8 mouse cellular contexts compared by ENCODE assay signal in the genomic region with DNA sequence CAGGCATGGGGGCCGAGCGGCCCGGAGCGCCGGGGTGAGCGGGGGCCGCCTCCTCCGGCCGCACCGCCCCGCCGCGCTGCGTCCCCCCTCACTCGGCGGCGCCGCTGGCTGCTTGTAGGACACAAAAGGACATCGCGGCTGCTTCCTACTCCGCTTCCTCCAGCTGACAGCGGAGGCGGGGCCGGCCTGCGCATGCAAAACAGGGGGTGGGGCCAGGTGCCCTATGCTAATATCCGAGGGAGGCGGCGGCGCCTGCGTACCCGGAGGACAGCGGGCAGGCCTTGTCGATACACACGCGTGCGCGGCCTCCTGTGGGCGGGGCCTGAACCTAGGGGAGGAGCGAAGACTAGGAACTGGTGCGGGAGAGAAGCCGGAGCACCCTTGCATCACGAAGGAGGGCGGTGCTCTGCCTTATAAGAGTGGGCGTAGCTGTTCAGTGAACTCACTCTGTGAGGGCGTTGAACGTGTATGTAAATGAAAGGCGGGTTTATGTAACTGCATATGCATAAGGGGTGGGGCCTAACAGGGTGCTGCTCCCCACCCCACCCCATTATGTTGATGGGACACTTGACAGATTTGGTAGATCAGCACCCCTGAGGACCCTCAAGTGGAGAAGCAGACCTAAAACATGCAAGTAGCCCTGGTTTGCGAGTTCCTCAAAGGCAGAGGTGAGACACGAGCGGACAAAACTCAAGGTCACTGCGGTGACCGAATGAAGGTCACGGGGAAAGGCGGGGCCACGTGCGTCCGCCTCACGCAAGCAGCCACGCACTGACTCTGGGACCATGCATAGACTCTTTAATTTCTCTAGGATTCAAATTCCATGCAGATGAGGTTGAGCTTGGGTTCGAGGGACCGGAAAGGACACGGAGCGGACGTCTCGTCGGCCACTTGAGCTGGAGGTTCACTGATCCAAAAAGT. TPM values are rescaled to one million over a fixed set of nuclear protein-coding genes. Genes with fewer than 3 reads are reported as not detected.
DNase-seq lines count a peak whose midpoint lies in the region; ATAC-seq and TF ChIP-seq lines count a peak whose summit lies in the region.

A gene (minus strand): TSS at position 167 of the 921 bp plus-strand sequence.

- H3K9ac ChIP-seq in heart, embryonic 11.5 days (ENCODE audit: low read depth, low read length): peak within 1 kb of the TSS; percentile 87
- H3K9ac ChIP-seq in kidney, embryonic 16.5 days (replicated peaks; ENCODE audit: low read length): peak within 1 kb of the TSS; percentile 85
- H3K9ac ChIP-seq in liver, adult 2 months (ENCODE audit: low read depth, low read length): peak within 1 kb of the TSS; percentile 74

- peak; percentile 100 for DNase-seq in brain, embryonic 14.5 days (ENCODE audit: low read depth)
- peak; percentile 99 for DNase-seq in liver, adult 2 months (ENCODE audit: extremely low read depth, low read depth, low spot score)
- DNase-seq in splenic B cell, adult 2 months (ENCODE audit: low read depth, low spot score): peak; percentile 100

- peaks cover 52% of the 10 kb centered on the region for H3K4me1 ChIP-seq in erythroblast, embryonic 14.5 days (ENCODE audit: control insufficient read depth)
- peaks cover 26% of the 10 kb centered on the region for H3K4me1 ChIP-seq in heart, embryonic 11.5 days (ENCODE audit: control insufficient read depth, insufficient read depth, low read length)
- peaks cover 30% of the 10 kb centered on the region for H3K4me1 ChIP-seq in kidney, embryonic 16.5 days (ENCODE audit: insufficient read depth, low read length)
- peaks cover 36% of the 10 kb centered on the region for H3K4me1 ChIP-seq in liver, adult 2 months (ENCODE audit: control insufficient read depth, insufficient read depth, low read length)

- H3K27me3 ChIP-seq in C2C12 (ENCODE audit: control insufficient read depth, insufficient read depth, insufficient read length) (peaks cover under 1% of the 10 kb centered on the region), myocyte (ENCODE audit: control insufficient read depth, insufficient read depth, insufficient read length) (no peaks in the 10 kb centered on the region)
- peaks cover 42% of the 10 kb centered on the region for H3K27me3 ChIP-seq in erythroblast, embryonic 14.5 days (ENCODE audit: control insufficient read depth)
- peaks cover 34% of the 10 kb centered on the region for H3K27me3 ChIP-seq in heart, embryonic 11.5 days (ENCODE audit: control insufficient read depth, insufficient read depth, low read length)
- H3K27me3 ChIP-seq in kidney, embryonic 16.5 days (ENCODE audit: insufficient read depth, low read length): peaks cover 34% of the 10 kb centered on the region
- H3K27me3 ChIP-seq in liver, adult 2 months (ENCODE audit: control insufficient read depth, insufficient read depth, low read length): no peaks in the 10 kb centered on the region
- H3K27me3 ChIP-seq in splenic B cell, adult 2 months (ENCODE audit: control insufficient read depth, insufficient read depth, low read length, poor library complexity, severe bottlenecking): no peaks in the 10 kb centered on the region; the same call in 1 of the 2 replicates

- H3K9me3 ChIP-seq in erythroblast, embryonic 14.5 days (ENCODE audit: control insufficient read depth, low read length): peaks cover 10% of the 10 kb centered on the region
- H3K9me3 ChIP-seq in heart, embryonic 11.5 days (replicated peaks; ENCODE audit: control insufficient read depth, low read length): no peaks in the 10 kb centered on the region
- H3K9me3 ChIP-seq in kidney, embryonic 16.5 days (ENCODE audit: low read length): no peaks in the 10 kb centered on the region

- peak within 1 kb of the TSS; percentile 88 for H3K27ac ChIP-seq in heart, embryonic 11.5 days (ENCODE audit: low read depth, low read length)
- peak within 1 kb of the TSS; percentile 90 for H3K27ac ChIP-seq in kidney, embryonic 16.5 days (ENCODE audit: low read length)
- H3K27ac ChIP-seq in liver, adult 2 months (replicated peaks; ENCODE audit: insufficient read depth, low read depth, low read length): peak within 1 kb of the TSS; percentile 84

- H3ac ChIP-seq in C2C12 (ENCODE audit: control insufficient read depth, insufficient read length, low read depth): peak within 1 kb of the TSS; percentile 88
- peak within 1 kb of the TSS; percentile 78 for H3ac ChIP-seq in myocyte (ENCODE audit: control insufficient read depth, insufficient read length)

- no peak for TF ChIP-seq CTCF in C2C12 (IDR thresholded peaks at IDR 0.05; ENCODE audit: control insufficient read depth, insufficient read depth, insufficient read length)
- no peak for TF ChIP-seq CTCF in brain, embryonic 14.5 days (IDR thresholded peaks at IDR 0.05; ENCODE audit: borderline replicate concordance, extremely low read depth, insufficient read depth, insufficient read length)
- TF ChIP-seq CTCF in liver, adult 2 months (IDR thresholded peaks at IDR 0.05; ENCODE audit: low read depth, low read length): no peak

- H3K4me3 ChIP-seq in C2C12 (ENCODE audit: insufficient read depth, poor library complexity, severe bottlenecking) (peak within 1 kb of the TSS; percentile 60), myocyte (peak within 1 kb of the TSS; percentile 56)
- H3K4me3 ChIP-seq in erythroblast, embryonic 14.5 days (replicated peaks): peak within 1 kb of the TSS; percentile 75
- H3K4me3 ChIP-seq in heart, embryonic 11.5 days (ENCODE audit: low read depth, low read length): peak within 1 kb of the TSS; percentile 69
- peak within 1 kb of the TSS; percentile 73 for H3K4me3 ChIP-seq in kidney, embryonic 16.5 days (ENCODE audit: low read length)
- H3K4me3 ChIP-seq in liver, adult 2 months (ENCODE audit: insufficient read depth, low read depth, low read length): peak within 1 kb of the TSS; percentile 71

- peak; percentile 86 for TF ChIP-seq POLR2A in brain, embryonic 14.5 days (IDR thresholded peaks at IDR 0.05; ENCODE audit: borderline replicate concordance, extremely low read depth, insufficient read depth, insufficient read length, poor library complexity, severe bottlenecking)
- TF ChIP-seq POLR2A in liver, adult 2 months (IDR thresholded peaks at IDR 0.05; ENCODE audit: extremely low read depth, insufficient read depth, low read length): peak; percentile 86
- TF ChIP-seq POLR2A in myocyte (IDR thresholded peaks at IDR 0.05; ENCODE audit: insufficient read length, low read depth): peak; percentile 81

- H3K79me2 ChIP-seq in C2C12 (ENCODE audit: control insufficient read depth, insufficient read depth) (peaks cover 25% of the 10 kb centered on the region), myocyte (ENCODE audit: control insufficient read depth, insufficient read depth) (peaks cover 23% of the 10 kb centered on the region)
- no peaks in the 10 kb centered on the region; the same call in 1 of the 2 replicates for H3K79me2 ChIP-seq in liver, adult 2 months (ENCODE audit: control insufficient read depth, insufficient read depth, low read length)

- peak; percentile 92 for ATAC-seq in heart, embryonic 11.5 days (replicated peaks; ENCODE audit: insufficient number of reproducible peaks, low FRiP score, low TSS enrichment)
- ATAC-seq in kidney, embryonic 16.5 days (ENCODE audit: low FRiP score, low TSS enrichment): peak; percentile 95

- H3K4me2 ChIP-seq in heart, embryonic 11.5 days: peak within 1 kb of the TSS; percentile 95
- peak within 1 kb of the TSS; percentile 94 for H3K4me2 ChIP-seq in kidney, embryonic 16.5 days (replicated peaks; ENCODE audit: low read depth, low read length)
- H3K4me2 ChIP-seq in myocyte (ENCODE audit: low read depth): peak within 1 kb of the TSS; percentile 97

- WGBS in heart, embryonic 11.5 days (ENCODE audit: insufficient replicate concordance): under 1% methylated on average over 57 of the region's 66 CpGs
- WGBS in kidney, embryonic 16.5 days: under 1% methylated on average over 66 of the region's 66 CpGs
- WGBS in liver, adult 2 months: under 1% methylated on average over 66 of the region's 66 CpGs

- H3K79me3 ChIP-seq in C2C12 (ENCODE audit: low read depth): peaks cover 4% of the 10 kb centered on the region

- no peaks in the 10 kb centered on the region for H3K36me3 ChIP-seq in C2C12 (ENCODE audit: control insufficient read depth, insufficient read depth)
- H3K36me3 ChIP-seq in erythroblast, embryonic 14.5 days (ENCODE audit: control insufficient read depth): peaks cover 3% of the 10 kb centered on the region
- no peaks in the 10 kb centered on the region for H3K36me3 ChIP-seq in heart, embryonic 11.5 days (ENCODE audit: control insufficient read depth, insufficient read depth, low read length)
- H3K36me3 ChIP-seq in kidney, embryonic 16.5 days (ENCODE audit: insufficient read depth, low read length): no peaks in the 10 kb centered on the region
- peaks cover 2% of the 10 kb centered on the region; the same call in 1 of the 2 replicates for H3K36me3 ChIP-seq in liver, adult 2 months (ENCODE audit: control insufficient read depth, insufficient read depth, low read length)
- no peaks in the 10 kb centered on the region for H3K36me3 ChIP-seq in myocyte (ENCODE audit: control insufficient read depth, insufficient read depth)
- H3K36me3 ChIP-seq in splenic B cell, adult 2 months (ENCODE audit: control insufficient read depth, insufficient read depth, low read length, poor library complexity, severe bottlenecking): no peaks in the 10 kb centered on the region

TF ChIP-seq in C2C12, 6 proteins besides CTCF, POLR2A, EP300 and RAD21 (continues in another document):
- TF ChIP-seq MYOD1 (IDR thresholded peaks at IDR 0.05; ENCODE audit: control insufficient read depth, insufficient read length, low read depth) (no peak), CEBPB (IDR thresholded peaks at IDR 0.05; ENCODE audit: low read depth) (peak; percentile 54), USF1 (IDR thresholded peaks at IDR 0.05; ENCODE audit: low read depth) (peak; percentile 50), FOSL1 (IDR thresholded peaks at IDR 0.05; ENCODE audit: insufficient read depth, low read length, poor library complexity, severe bottlenecking) (no peak), MAX (IDR thresholded peaks at IDR 0.05) (peak; percentile 75)

TF ChIP-seq in myocyte, 11 proteins besides CTCF, POLR2A, EP300 and RAD21 (continues in another document):
- no peak for TF ChIP-seq MAX (IDR thresholded peaks at IDR 0.05; ENCODE audit: low read depth)
- peak in 2 of 3 experiments; percentile 14 to 63 for TF ChIP-seq MYOD1 (IDR thresholded peaks at IDR 0.05; ENCODE audit: control insufficient read depth in 1 of 3, insufficient read length in 2 of 3, low read depth in 2 of 3)
- TF ChIP-seq SRF (IDR thresholded peaks at IDR 0.05; ENCODE audit: control insufficient read depth, insufficient read length, low read depth): peak; percentile 23
- TF ChIP-seq TCF3 (IDR thresholded peaks at IDR 0.05; ENCODE audit: insufficient read length, low read depth): no peak

RNA-seq across cellular contexts. Expression of the gene that starts here (rescaled TPM):
- polyA plus RNA-seq in C2C12 (2012; fragmentation: generic; extraction: Trizol) (43.2 TPM), myocyte (2012; fragmentation: generic; extraction: Trizol) (52.7 TPM)
- 35.5 and 41.3 TPM in 2 replicates for polyA plus RNA-seq in brain, embryonic 14.5 days (2012; rRNA removed)
- 0.51 and 0.55 TPM in 2 replicates for polyA plus RNA-seq in erythroblast, embryonic 14.5 days (2012)
- 9.0 and 10.5 TPM in 2 replicates for polyA plus RNA-seq in heart, embryonic 11.5 days (2014; fragmentation: Nextera tagmentation; extraction: Ambion mirVana)
- polyA plus RNA-seq in kidney, embryonic 16.5 days (2015; fragmentation: Nextera tagmentation; extraction: Ambion mirVana): 18.0 and 19.4 TPM in 2 replicates
- 25.9 and 27.7 TPM in 2 replicates for total RNA-seq in liver, adult 2 months (2014; rRNA removed)
- polyA plus RNA-seq in liver, adult 2 months (2012; rRNA removed): 36.6 and 40.6 TPM in 2 replicates

Comparison
In these comparisons a context has a peak if more than half of its experiments do, and no peak if none do; other contexts are left out.
1. Peak in every context shown above with its lines: DNase-seq, ATAC-seq, H3K4me3 ChIP-seq and H3K27ac ChIP-seq.